Mouse (Mus musculus) myocyte (in vitro differentiated cells): ENCODE results near the gene Wnt9a. TPM values are rescaled to one million over a fixed set of nuclear protein-coding genes. Genes with fewer than 3 reads are reported as not detected.

Source experiments
- H3K27me3 ChIP-seq: one replicate; pipeline ENCODE4 v1.6.1; 2011; ENCODE audit not compliant: control insufficient read depth, insufficient read depth, insufficient read length
- H3K36me3 ChIP-seq: one replicate; pipeline ENCODE4 v1.6.1; 2011; ENCODE audit not compliant: control insufficient read depth, insufficient read depth
- H3K4me2 ChIP-seq: one replicate; pipeline ENCODE4 v1.6.1; 2011; ENCODE audit warnings: low read depth, control low read depth
- H3K4me3 ChIP-seq: one replicate; pipeline ENCODE4 v1.5.1; 2011; ENCODE audit warnings: mild to moderate bottlenecking, control low read depth, moderate library complexity
- H3K79me2 ChIP-seq: one replicate; pipeline ENCODE4 v1.6.1; 2011; ENCODE audit not compliant: control insufficient read depth, insufficient read depth
- H3ac ChIP-seq: one replicate; pipeline ENCODE4 v1.6.1; 2011; ENCODE audit not compliant: control insufficient read depth, insufficient read length
- CEBPB ChIP-seq: IDR thresholded peaks from 2 replicates; pipeline ENCODE4 v1.6.1; 2011; ENCODE audit warnings: mild to moderate bottlenecking, moderate library complexity; ENCODE audit not compliant: poor library complexity, insufficient read depth, severe bottlenecking
- E2F4 ChIP-seq: IDR thresholded peaks from one replicate; pipeline ENCODE4 v1.6.1; 2011; ENCODE audit warnings: mild to moderate bottlenecking, control low read depth, moderate library complexity; ENCODE audit not compliant: insufficient read depth
- MAX ChIP-seq: IDR thresholded peaks from one replicate; pipeline ENCODE4 v1.6.1; 2011; ENCODE audit warnings: low read depth, mild to moderate bottlenecking, control low read depth
- MYOD1 ChIP-seq, 3 experiments: IDR thresholded peaks; one replicate each; pipeline ENCODE4 v1.6.1; 2011; ENCODE audit warnings: control low read depth in 2 of 3, low read depth in 2 of 3, mild to moderate bottlenecking in 2 of 3, moderate library complexity in 1 of 3; ENCODE audit not compliant: insufficient read length in 2 of 3, control insufficient read depth in 1 of 3
- MYOG ChIP-seq, 3 experiments: IDR thresholded peaks; one replicate each; pipeline ENCODE4 v1.6.1; 2011; ENCODE audit warnings: control low read depth in 2 of 3, low read depth in 2 of 3, mild to moderate bottlenecking in 2 of 3; ENCODE audit not compliant: insufficient read length in 2 of 3, control insufficient read depth in 1 of 3, insufficient read depth in 1 of 3
- POLR2A ChIP-seq: IDR thresholded peaks from one replicate; pipeline ENCODE4 v1.6.1; 2011; ENCODE audit warnings: low read depth, mild to moderate bottlenecking, control low read depth, moderate library complexity; ENCODE audit not compliant: insufficient read length
- POLR2AphosphoS2 ChIP-seq: IDR thresholded peaks from one replicate; pipeline ENCODE4 v1.6.1; 2011; ENCODE audit warnings: low read depth, control low read depth; ENCODE audit not compliant: insufficient read length
- REST ChIP-seq: IDR thresholded peaks from one replicate; pipeline ENCODE4 v1.6.1; 2011; ENCODE audit warnings: mild to moderate bottlenecking, control low read depth, moderate library complexity; ENCODE audit not compliant: insufficient read depth, insufficient read length
- SRF ChIP-seq: IDR thresholded peaks from one replicate; pipeline ENCODE4 v1.6.1; 2011; ENCODE audit warnings: low read depth; ENCODE audit not compliant: control insufficient read depth, insufficient read length
- TCF12 ChIP-seq: IDR thresholded peaks from one replicate; pipeline ENCODE4 v1.6.1; 2011; ENCODE audit warnings: mild to moderate bottlenecking, control low read depth; ENCODE audit not compliant: poor library complexity, insufficient read depth, severe bottlenecking
- TCF3 ChIP-seq: IDR thresholded peaks from one replicate; pipeline ENCODE4 v1.6.1; 2011; ENCODE audit warnings: low read depth, control low read depth; ENCODE audit not compliant: insufficient read length
- USF1 ChIP-seq: IDR thresholded peaks from one replicate; pipeline ENCODE4 v1.6.1; 2011; ENCODE audit warnings: low read depth, mild to moderate bottlenecking, control low read depth, moderate library complexity
- polyA plus RNA-seq: library from polyadenylated mRNA; unstranded; fragments of >200 nt; fragmentation: generic; extraction: Trizol; gene quantifications from one replicate; pipeline ENCODE4 v1.2.1, GENCODE M21; 2012; ENCODE audit warnings: missing spikeins

Wnt9a gene
- polyA plus RNA-seq, 1 experiment = 11.6 TPM

- Histone ChIP-seq H3K79me2 (no peaks in the 10 kb centered on the region), H3K4me2 (no peak overlapping the region), H3K36me3 (no peaks in the 10 kb centered on the region), H3K27me3 (peaks cover 3% of the 10 kb centered on the region), H3ac (no peak overlapping the region), H3K4me3 (no peak overlapping the region)
- TF ChIP-seq MYOG (IDR thresholded peaks at IDR 0.05; ENCODE audit: control insufficient read depth in 1 of 3, insufficient read depth in 1 of 3, insufficient read length in 2 of 3, low read depth in 2 of 3) (peak in 1 of 3 experiments; percentile 22), MAX (no peak)
These were observed 50.2 kb downstream of the Wnt9a start for GRCm38 (mm10) chr11:59356874-59357289.

GRCm38 (mm10) chr11:59361291-59361690 lies 54.6 kb downstream of the Wnt9a start:
- Histone ChIP-seq H3K4me3 (no peak overlapping the region), H3K27me3 (peaks cover 5% of the 10 kb centered on the region), H3K36me3 (no peaks in the 10 kb centered on the region), H3K79me2 (no peaks in the 10 kb centered on the region), H3K4me2 (no peak overlapping the region), H3ac (no peak overlapping the region)
- TF ChIP-seq E2F4 (no peak), MAX (no peak), SRF (no peak), REST (no peak), MYOD1 (IDR thresholded peaks at IDR 0.05; ENCODE audit: control insufficient read depth in 1 of 3, insufficient read length in 2 of 3, low read depth in 2 of 3) (no peak), USF1 (no peak), POLR2AphosphoS2 (no peak), TCF3 (no peak), CEBPB (no peak), MYOG (IDR thresholded peaks at IDR 0.05; ENCODE audit: control insufficient read depth in 1 of 3, insufficient read depth in 1 of 3, insufficient read length in 2 of 3, low read depth in 2 of 3) (no peak), POLR2A (no peak), TCF12 (no peak)

GRCm38 (mm10) chr11:59364007-59364406 lies 57.3 kb downstream of the Wnt9a start:
- TF ChIP-seq TCF12 (no peak), MYOD1 (IDR thresholded peaks at IDR 0.05; ENCODE audit: control insufficient read depth in 1 of 3, insufficient read length in 2 of 3, low read depth in 2 of 3) (no peak), E2F4 (no peak), MAX (no peak), REST (no peak), USF1 (no peak), SRF (no peak), POLR2AphosphoS2 (no peak), POLR2A (no peak), TCF3 (no peak), CEBPB (no peak), MYOG (IDR thresholded peaks at IDR 0.05; ENCODE audit: control insufficient read depth in 1 of 3, insufficient read depth in 1 of 3, insufficient read length in 2 of 3, low read depth in 2 of 3) (no peak)
- no peak overlapping the region for H3ac ChIP-seq
- no peaks in the 10 kb centered on the region for H3K79me2 ChIP-seq
- H3K36me3 ChIP-seq = no peaks in the 10 kb centered on the region
- H3K4me3 ChIP-seq = no peak overlapping the region
- peaks cover 5% of the 10 kb centered on the region for H3K27me3 ChIP-seq
- H3K4me2 ChIP-seq = no peak overlapping the region

GRCm38 (mm10) chr11:59364417-59364816 lies 57.7 kb downstream of the Wnt9a start:
- Histone ChIP-seq H3K4me2 (no peak overlapping the region), H3ac (no peak overlapping the region), H3K4me3 (no peak overlapping the region), H3K36me3 (no peaks in the 10 kb centered on the region), H3K27me3 (peaks cover 5% of the 10 kb centered on the region), H3K79me2 (no peaks in the 10 kb centered on the region)
- TF ChIP-seq POLR2AphosphoS2 = no peak

DNA sequence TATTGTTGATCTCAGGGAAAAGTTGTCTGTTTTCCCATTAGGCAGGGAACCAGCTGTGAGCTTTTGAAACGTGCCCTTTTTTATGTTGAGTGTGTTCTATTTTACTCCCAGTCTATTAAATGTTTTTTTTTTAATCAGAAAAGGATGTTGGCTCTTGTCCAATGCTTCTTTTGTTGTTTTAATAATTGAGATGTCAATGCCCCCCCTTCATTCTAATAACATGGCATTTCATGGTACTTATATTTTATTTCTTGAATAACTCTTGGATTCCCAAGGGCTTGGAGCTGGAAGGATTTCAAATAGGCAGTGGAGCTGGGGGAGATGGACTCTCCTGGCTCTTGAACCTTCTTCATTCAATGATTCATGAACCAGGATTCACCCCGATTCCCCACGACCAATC lies 59.3 kb downstream of the Wnt9a start:
- Histone ChIP-seq H3K27me3 (peaks cover 5% of the 10 kb centered on the region), H3K4me2 (no peak overlapping the region), H3K36me3 (no peaks in the 10 kb centered on the region), H3K4me3 (no peak overlapping the region), H3K79me2 (no peaks in the 10 kb centered on the region), H3ac (no peak overlapping the region)
- TF ChIP-seq MAX (no peak), REST (no peak), TCF3 (no peak), USF1 (no peak), E2F4 (no peak), POLR2AphosphoS2 (no peak), MYOD1 (IDR thresholded peaks at IDR 0.05; ENCODE audit: control insufficient read depth in 1 of 3, insufficient read length in 2 of 3, low read depth in 2 of 3) (no peak), TCF12 (no peak), SRF (no peak), CEBPB (no peak)
